Mouse (Mus musculus) heart, adult 8-10 months (tissue): ENCODE measurements around the gene Dis3l2. TPM values are rescaled to one million over a fixed set of nuclear protein-coding genes. Genes with fewer than 3 reads are reported as not detected.
A peak's percentile ranks its signal among the peaks of the same experiment; 100 is the strongest.

Experiments used
- DNase-seq: peaks from one replicate; pipeline ENCODE4 v3.0.0; 2022; ENCODE audit warnings: low spot score
- total RNA-seq, 4 experiments: library from RNA; stranded (reverse); gene quantifications; 2 replicates each; pipeline ENCODE4 v1.2.4; 2022

Gene Dis3l2
- total RNA-seq, 4 experiments from 2014 or later: 9.5 to 12.4 (median 11.7) TPM

- no peak for DNase-seq
Measured at GRCm38 (mm10) chr1:86733160-86733821, 29.7 kb downstream of the Dis3l2 start.

GRCm38 (mm10) chr1:86736414-86736813, 32.8 kb downstream of the Dis3l2 start:
- DNase-seq: no peak

- no peak for DNase-seq
Measured at GRCm38 (mm10) chr1:86742896-86743295, 39.3 kb downstream of the Dis3l2 start.

GRCm38 (mm10) chr1:86747034-86747433, 43.4 kb downstream of the Dis3l2 start:
- DNase-seq: no peak

- DNase-seq: no peak
Measured at GRCm38 (mm10) chr1:86750094-86750493, 46.5 kb downstream of the Dis3l2 start.

- no peak for DNase-seq
Measured at GRCm38 (mm10) chr1:86753416-86753815, 49.8 kb downstream of the Dis3l2 start.

- DNase-seq: no peak
Measured at GRCm38 (mm10) chr1:86754335-86754734, 50.7 kb downstream of the Dis3l2 start.

GRCm38 (mm10) chr1:86758091-86758490, 54.5 kb downstream of the Dis3l2 start:
- no peak for DNase-seq

- DNase-seq: no peak
Measured at GRCm38 (mm10) chr1:86762161-86762560, 58.6 kb downstream of the Dis3l2 start.

- DNase-seq: no peak
Measured at GRCm38 (mm10) chr1:86801241-86801640, 97.6 kb downstream of the Dis3l2 start.

- peak; percentile 1 for DNase-seq
Measured at GRCm38 (mm10) chr1:86811756-86812155, 108.1 kb downstream of the Dis3l2 start.

GRCm38 (mm10) chr1:86822266-86822665, 118.7 kb downstream of the Dis3l2 start:
- DNase-seq: no peak

- no peak for DNase-seq
Measured at GRCm38 (mm10) chr1:86834351-86834987, 130.9 kb downstream of the Dis3l2 start.

GRCm38 (mm10) chr1:86834988-86835387, 131.4 kb downstream of the Dis3l2 start:
- DNase-seq: no peak

GRCm38 (mm10) chr1:86850754-86851153, 147.1 kb downstream of the Dis3l2 start:
- no peak for DNase-seq

- DNase-seq: peak; percentile 44
Measured at GRCm38 (mm10) chr1:86858876-86859275, 155.3 kb downstream of the Dis3l2 start.

- DNase-seq: no peak
Measured at GRCm38 (mm10) chr1:86859371-86859770, 155.8 kb downstream of the Dis3l2 start.

- no peak for DNase-seq
Measured at GRCm38 (mm10) chr1:86873745-86874144, 170.1 kb downstream of the Dis3l2 start.

GRCm38 (mm10) chr1:86878743-86879142, 175.1 kb downstream of the Dis3l2 start:
- no peak for DNase-seq

GRCm38 (mm10) chr1:86879547-86879946, 175.9 kb downstream of the Dis3l2 start:
- no peak for DNase-seq

- DNase-seq: no peak
Measured at GRCm38 (mm10) chr1:86887060-86887459, 183.5 kb downstream of the Dis3l2 start.

- no peak for DNase-seq
Measured at GRCm38 (mm10) chr1:86912481-86912880, 208.9 kb downstream of the Dis3l2 start.

GRCm38 (mm10) chr1:86913896-86914295, 210.3 kb downstream of the Dis3l2 start:
- no peak for DNase-seq
